Comparison of ENCODE assay signal across 13 mouse cellular contexts in genomic region chr4:125929122-125929772, GRCm38 (mm10).
DNase-seq lines count a peak whose midpoint lies in the region; ATAC-seq and TF ChIP-seq lines count a peak whose summit lies in the region.
"Had no signal": no experiment of that assay in that cellular context is flagged by ENCODE, and none has a peak within 500 bp of the region (broad histone marks: within the 10 kb centered on the region; RNA-seq: fewer than 3 reads in every experiment).

No protein-coding gene starts in this region.

- ATAC-seq in hindbrain, postnatal 0 days, result no peak
- no peak for ATAC-seq in neural tube, embryonic 11.5 days (ENCODE audit: insufficient read depth, low FRiP score, low TSS enrichment)
- ATAC-seq in CD4-positive, CD25-positive, alpha-beta regulatory T cell, adult 4 months, result no peak

- H3K4me3 ChIP-seq in hindbrain, embryonic 10.5 days, result no peak overlapping the region
- no peak overlapping the region for H3K4me3 ChIP-seq in hindbrain, postnatal 0 days (ENCODE audit: low read length)
- H3K4me3 ChIP-seq in neural tube, embryonic 11.5 days (ENCODE audit: low read depth, low read length), result no peak overlapping the region
- H3K4me3 ChIP-seq: embryonic facial prominence, embryonic 15.5 days had no signal

- DNase-seq in hindbrain, embryonic 10.5 days (ENCODE audit: low spot score), result no peak
- no peak for DNase-seq in hindbrain, postnatal 0 days (ENCODE audit: low spot score)
- DNase-seq in neural tube, embryonic 11.5 days (ENCODE audit: low spot score), result peak; percentile 37
- DNase-seq in neural tube, embryonic 10.5 days (ENCODE audit: extremely low spot score, low spot score), result no peak
- peak; percentile 12 for DNase-seq in MN1 (ENCODE audit: low spot score)
- DNase-seq in spleen, postnatal 36 days (ENCODE audit: low spot score in 2 of 2), result peak; percentile 40 to 51
- DNase-seq in c-Kit-positive CD71-positive TER-119-positive erythroid progenitor cells, embryonic 14.5 days (ENCODE audit: low spot score), result no peak
- DNase-seq: cerebellum, adult 8-10 months; heart, adult 18-20 months; heart, postnatal 4 days; lung, postnatal 10 days had no signal

- H3K9me3 ChIP-seq in hindbrain, embryonic 10.5 days, result no peaks in the 10 kb centered on the region
- H3K9me3 ChIP-seq in hindbrain, postnatal 0 days (ENCODE audit: low read length), result no peaks in the 10 kb centered on the region
- H3K9me3 ChIP-seq in neural tube, embryonic 11.5 days (ENCODE audit: control insufficient read depth, low read length), result no peaks in the 10 kb centered on the region
- H3K9me3 ChIP-seq: embryonic facial prominence, embryonic 15.5 days had no signal

- TF ChIP-seq CTCF in hindbrain, postnatal 0 days (IDR thresholded peaks at IDR 0.05; ENCODE audit: low read depth), result no peak

- no peaks in the 10 kb centered on the region for H3K36me3 ChIP-seq in hindbrain, embryonic 10.5 days
- H3K36me3 ChIP-seq in hindbrain, postnatal 0 days (ENCODE audit: insufficient read depth, low read length), result no peaks in the 10 kb centered on the region
- H3K36me3 ChIP-seq in neural tube, embryonic 11.5 days (ENCODE audit: control insufficient read depth, insufficient read depth, low read length), result no peaks in the 10 kb centered on the region
- H3K36me3 ChIP-seq: embryonic facial prominence, embryonic 15.5 days had no signal

- H3K27me3 ChIP-seq in hindbrain, embryonic 10.5 days (ENCODE audit: insufficient read depth, poor library complexity, severe bottlenecking), result peaks cover 42% of the 10 kb centered on the region
- H3K27me3 ChIP-seq in hindbrain, postnatal 0 days (ENCODE audit: insufficient read depth, low read length), result 0 out of 2 replicates have a peak, but pooled peaks cover 3% of the 10 kb centered on the region
- no peaks in the 10 kb centered on the region for H3K27me3 ChIP-seq in neural tube, embryonic 11.5 days (ENCODE audit: control insufficient read depth, insufficient read depth, low read length)
- H3K27me3 ChIP-seq: embryonic facial prominence, embryonic 15.5 days had no signal

- H3K4me2 ChIP-seq in hindbrain, postnatal 0 days (ENCODE audit: low read depth, low read length), result no peak overlapping the region
- no peak overlapping the region for H3K4me2 ChIP-seq in neural tube, embryonic 11.5 days (ENCODE audit: low read depth)
- H3K4me2 ChIP-seq: embryonic facial prominence, embryonic 15.5 days had no signal

- WGBS in hindbrain, embryonic 10.5 days, result 68% methylated on average over 17 of the region's 17 CpGs
- WGBS in hindbrain, postnatal 0 days, result 63% methylated on average over 17 of the region's 17 CpGs
- WGBS in neural tube, embryonic 11.5 days, result 65% methylated on average over 17 of the region's 17 CpGs

- H3K4me1 ChIP-seq in hindbrain, embryonic 10.5 days (replicated peaks), result peaks cover 78% of the 10 kb centered on the region
- peaks cover 3% of the 10 kb centered on the region; the same call in 1 of the 2 replicates for H3K4me1 ChIP-seq in hindbrain, postnatal 0 days (ENCODE audit: insufficient read depth, low read length)
- H3K4me1 ChIP-seq in neural tube, embryonic 11.5 days (ENCODE audit: control insufficient read depth, insufficient read depth, low read length), result peaks cover 21% of the 10 kb centered on the region

- peak overlapping the region; percentile 86 for H3K27ac ChIP-seq in hindbrain, embryonic 10.5 days
- no peak overlapping the region for H3K27ac ChIP-seq in hindbrain, postnatal 0 days
- no peak overlapping the region for H3K27ac ChIP-seq in neural tube, embryonic 11.5 days (ENCODE audit: low read depth, low read length)
- H3K27ac ChIP-seq: embryonic facial prominence, embryonic 15.5 days had no signal

- H3K9ac ChIP-seq in hindbrain, postnatal 0 days (replicated peaks; ENCODE audit: low read length), result no peak overlapping the region
- H3K9ac ChIP-seq in neural tube, embryonic 11.5 days (ENCODE audit: low read length), result no peak overlapping the region
- H3K9ac ChIP-seq: embryonic facial prominence, embryonic 15.5 days had no signal

Comparison
In these comparisons a context has a peak if more than half of its experiments do, and no peak if none do; other contexts are left out.
1. DNase-seq: peak in neural tube, embryonic 11.5 days (single experiment), MN1 (single experiment) and spleen, postnatal 36 days (2 of 2); none in hindbrain, embryonic 10.5 days (single experiment), hindbrain, postnatal 0 days (single experiment), neural tube, embryonic 10.5 days (single experiment) and c-Kit-positive CD71-positive TER-119-positive erythroid progenitor cells, embryonic 14.5 days (single experiment).